Mouse (Mus musculus) right cerebral cortex, postnatal 10 days (tissue): Measurements from ENCODE around the gene Ctu1.
"Not testable (repeated sequence)": the region's sequence is repeated elsewhere in the genome, so short reads cannot be mapped to it uniquely, and the experiment has no call there.

Experiments
- DNase-seq, 2 experiments: peaks; one replicate each; pipeline ENCODE4 v3.0.0; 2021; ENCODE audit warnings: low spot score in 2 of 2

Ctu1 gene

GRCm38 (mm10) chr7:43671809-43672580 lies at the start of gene Ctu1:
Ctu1 (plus strand) TSS chr7:43672016.
- DNase-seq: peak; percentile 95 to 98

- no peak for DNase-seq
Measured at GRCm38 (mm10) chr7:43622927-43623326, 48.9 kb upstream of the Ctu1 start.

- DNase-seq: no peak
Measured at GRCm38 (mm10) chr7:43623819-43624218, 48.0 kb upstream of the Ctu1 start.

GRCm38 (mm10) chr7:43625065-43625464 lies 46.8 kb upstream of the Ctu1 start:
- no peak for DNase-seq

- DNase-seq: no peak
Measured at GRCm38 (mm10) chr7:43625794-43626422, 45.9 kb upstream of the Ctu1 start.

GRCm38 (mm10) chr7:43633940-43634339 lies 37.9 kb upstream of the Ctu1 start:
- no peak for DNase-seq

GRCm38 (mm10) chr7:43634500-43634899 lies 37.3 kb upstream of the Ctu1 start, which contains the start of gene Ceacam18:
Ceacam18 (plus strand) TSS chr7:43634707.
- no peak for DNase-seq

GRCm38 (mm10) chr7:43636194-43636593 lies 35.6 kb upstream of the Ctu1 start:
- no peak for DNase-seq

- no peak for DNase-seq
Measured at GRCm38 (mm10) chr7:43637118-43637517, 34.7 kb upstream of the Ctu1 start.

- no peak for DNase-seq
Measured at GRCm38 (mm10) chr7:43642587-43642986, 29.2 kb upstream of the Ctu1 start.

- no peak for DNase-seq
Measured at GRCm38 (mm10) chr7:43643046-43643652, 28.7 kb upstream of the Ctu1 start.

- DNase-seq: no peak
Measured at GRCm38 (mm10) chr7:43652683-43653082, 19.1 kb upstream of the Ctu1 start.

GRCm38 (mm10) chr7:43654519-43654918 lies 17.3 kb upstream of the Ctu1 start:
- DNase-seq: no peak

GRCm38 (mm10) chr7:43656232-43656631 lies 15.6 kb upstream of the Ctu1 start:
- no peak for DNase-seq

GRCm38 (mm10) chr7:43660002-43660401 lies 11.8 kb upstream of the Ctu1 start, which contains the start of gene Siglece:
Siglece (minus strand) TSS chr7:43660161.
- DNase-seq: no peak

- DNase-seq: no peak
Measured at GRCm38 (mm10) chr7:43662804-43663203, 9.0 kb upstream of the Ctu1 start.

GRCm38 (mm10) chr7:43667221-43667620 lies 4.6 kb upstream of the Ctu1 start:
- not testable (repeated sequence) for DNase-seq

GRCm38 (mm10) chr7:43668582-43668981 lies 3.2 kb upstream of the Ctu1 start:
- DNase-seq: no peak

- DNase-seq: peak in 1 of 2 experiments; percentile 25
Measured at GRCm38 (mm10) chr7:43671064-43671808, 580 bp upstream of the Ctu1 start.

GRCm38 (mm10) chr7:43672581-43673260 lies 905 bp downstream of the Ctu1 start:
- no peak for DNase-seq

GRCm38 (mm10) chr7:43675091-43675490 lies 3.3 kb downstream of the Ctu1 start:
- DNase-seq: peak in 1 of 2 experiments; percentile 25
